Mouse (Mus musculus) myocyte (in vitro differentiated cells): ENCODE data around the gene BC052040.

Source experiments
- POLR2A ChIP-seq: IDR thresholded peaks from one replicate; pipeline ENCODE4 v1.6.1; 2011; ENCODE audit warnings: low read depth, mild to moderate bottlenecking, control low read depth, moderate library complexity; ENCODE audit not compliant: insufficient read length
- TCF3 ChIP-seq: IDR thresholded peaks from one replicate; pipeline ENCODE4 v1.6.1; 2011; ENCODE audit warnings: low read depth, control low read depth; ENCODE audit not compliant: insufficient read length
- USF1 ChIP-seq: IDR thresholded peaks from one replicate; pipeline ENCODE4 v1.6.1; 2011; ENCODE audit warnings: low read depth, mild to moderate bottlenecking, control low read depth, moderate library complexity

- no peak for TF ChIP-seq POLR2A
- no peak for TF ChIP-seq USF1
- TF ChIP-seq TCF3, result no peak
Observed at GRCm38 (mm10) chr2:115551901-115552300, 29.6 kb upstream of the BC052040 start.
